8 mouse cellular contexts compared by ENCODE assay signal in the genomic region with DNA sequence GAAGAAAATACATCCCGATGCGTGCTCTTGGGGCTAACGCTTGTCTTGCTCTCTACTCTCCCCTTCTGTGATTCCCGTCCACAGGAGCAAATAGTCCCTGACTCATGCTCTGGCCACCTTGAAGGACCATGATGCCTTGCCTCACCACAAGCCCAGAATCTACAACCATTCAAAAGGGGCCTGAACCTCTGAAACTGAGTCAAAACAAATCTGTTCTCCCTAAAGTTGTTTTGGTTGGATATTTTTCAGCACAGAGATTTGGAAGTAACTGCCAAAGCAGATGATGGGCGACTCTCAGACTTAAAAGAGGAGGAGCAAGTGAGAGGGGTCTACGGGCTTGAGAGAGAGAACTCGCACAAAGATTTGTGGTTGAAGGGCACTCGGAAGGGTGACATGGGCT. TPM values are rescaled to one million over a fixed set of nuclear protein-coding genes. Genes with fewer than 3 reads are reported as not detected.
DNase-seq lines count a peak whose midpoint lies in the region; ATAC-seq and TF ChIP-seq lines count a peak whose summit lies in the region.

No protein-coding gene starts in this region.

- H3K79me2 ChIP-seq in liver, adult 2 months (ENCODE audit: control insufficient read depth, insufficient read depth, low read length) = peaks cover 9% of the 10 kb centered on the region; the same call in 1 of the 2 replicates

- no peak for ATAC-seq in kidney, embryonic 15.5 days (replicated peaks; ENCODE audit: low FRiP score)
- no peak; the same call in 1 of the 2 replicates for ATAC-seq in forebrain, embryonic 13.5 days
- no peak for ATAC-seq in CD4-positive, CD25-positive, alpha-beta regulatory T cell, adult 4 months

- no peaks in the 10 kb centered on the region for H3K9me3 ChIP-seq in kidney, embryonic 15.5 days (replicated peaks)
- no peaks in the 10 kb centered on the region for H3K9me3 ChIP-seq in forebrain, embryonic 13.5 days (replicated peaks)

- peaks cover 19% of the 10 kb centered on the region for H3K4me1 ChIP-seq in kidney, embryonic 15.5 days
- peaks cover 28% of the 10 kb centered on the region for H3K4me1 ChIP-seq in forebrain, embryonic 13.5 days
- peaks cover 3% of the 10 kb centered on the region; the same call in 1 of the 2 replicates for H3K4me1 ChIP-seq in liver, adult 2 months (ENCODE audit: control insufficient read depth, insufficient read depth, low read length)

- H3K4me2 ChIP-seq in kidney, embryonic 15.5 days = peak overlapping the region; percentile 86
- H3K4me2 ChIP-seq in forebrain, embryonic 13.5 days = peak overlapping the region; percentile 94

- no peak for TF ChIP-seq POLR2A in liver, adult 2 months (IDR thresholded peaks at IDR 0.05; ENCODE audit: extremely low read depth, insufficient read depth, low read length)

- peak overlapping the region; percentile 77 for H3K9ac ChIP-seq in kidney, embryonic 15.5 days
- H3K9ac ChIP-seq in forebrain, embryonic 13.5 days = peak overlapping the region; percentile 91
- peak overlapping the region; percentile 57 for H3K9ac ChIP-seq in liver, adult 2 months (ENCODE audit: low read depth, low read length)

- 22% methylated on average over 8 of the region's 8 CpGs for WGBS in kidney, embryonic 15.5 days
- 19% methylated on average over 8 of the region's 8 CpGs for WGBS in forebrain, embryonic 13.5 days
- 7% methylated on average over 8 of the region's 8 CpGs for WGBS in liver, adult 2 months

- peak overlapping the region; percentile 77 for H3K4me3 ChIP-seq in kidney, embryonic 15.5 days (replicated peaks)
- H3K4me3 ChIP-seq in forebrain, embryonic 13.5 days = peak overlapping the region; percentile 74
- peak overlapping the region; percentile 82 for H3K4me3 ChIP-seq in liver, adult 2 months (ENCODE audit: insufficient read depth, low read depth, low read length)

- no peak for TF ChIP-seq CTCF in liver, adult 2 months (IDR thresholded peaks at IDR 0.05; ENCODE audit: low read depth, low read length)

- peak overlapping the region; percentile 72 for H3K27ac ChIP-seq in kidney, embryonic 15.5 days
- 0 out of 2 replicates have a peak overlapping the region, but pooled peaks have one; percentile 44 for H3K27ac ChIP-seq in forebrain, embryonic 13.5 days
- H3K27ac ChIP-seq in liver, adult 2 months (replicated peaks; ENCODE audit: insufficient read depth, low read depth, low read length) = peak overlapping the region; percentile 39

- DNase-seq in kidney, postnatal 36 days = no peak
- DNase-seq in MN1 (ENCODE audit: low spot score) = peak; percentile 46
- DNase-seq in liver, adult 2 months (ENCODE audit: extremely low read depth, low read depth, low spot score) = no peak
- peak; percentile 31 for DNase-seq in yolk sac, embryonic 10.5 days (ENCODE audit: low spot score)
- DNase-seq in thymus, postnatal 14 days = no peak

- no peaks in the 10 kb centered on the region for H3K27me3 ChIP-seq in kidney, embryonic 15.5 days
- H3K27me3 ChIP-seq in forebrain, embryonic 13.5 days = no peaks in the 10 kb centered on the region
- no peaks in the 10 kb centered on the region for H3K27me3 ChIP-seq in liver, adult 2 months (ENCODE audit: control insufficient read depth, insufficient read depth, low read length)

- H3K36me3 ChIP-seq in kidney, embryonic 15.5 days = peaks cover 6% of the 10 kb centered on the region; the same call in 1 of the 2 replicates
- no peaks in the 10 kb centered on the region for H3K36me3 ChIP-seq in forebrain, embryonic 13.5 days (ENCODE audit: poor library complexity, severe bottlenecking)
- H3K36me3 ChIP-seq in liver, adult 2 months (ENCODE audit: control insufficient read depth, insufficient read depth, low read length) = peaks cover 2% of the 10 kb centered on the region; the same call in 1 of the 2 replicates

RNA-seq across cellular contexts. Expression of gene Acp1, which starts 0.5 kb away (rescaled TPM):
- 168 and 188 TPM in 2 replicates for polyA plus RNA-seq in kidney, embryonic 15.5 days (2015; fragmentation: Nextera tagmentation; extraction: Ambion mirVana)
- polyA plus RNA-seq in forebrain, embryonic 13.5 days (2015; fragmentation: Nextera tagmentation; extraction: Ambion mirVana) = 177 and 185 TPM in 2 replicates
- total RNA-seq in liver, adult 2 months (2014; rRNA removed) = 64.8 and 75.0 TPM in 2 replicates
- polyA plus RNA-seq in liver, adult 2 months (2012; rRNA removed) = 8.2 and 9.3 TPM in 2 replicates
- 100 to 1,000 TPM in 1 of 2 experiments, 10 to 100 TPM in 1; 86.1 to 104 TPM for polyA plus RNA-seq in CD4-positive, CD25-positive, alpha-beta regulatory T cell, adult 4 months (2017; shearing (Covaris generic))

RNA-seq across cellular contexts. Expression of gene Sh3yl1, which starts 0.6 kb away (rescaled TPM):
- 25.2 and 27.5 TPM in 2 replicates for polyA plus RNA-seq in kidney, embryonic 15.5 days (2015; fragmentation: Nextera tagmentation; extraction: Ambion mirVana)
- polyA plus RNA-seq in forebrain, embryonic 13.5 days (2015; fragmentation: Nextera tagmentation; extraction: Ambion mirVana) = 27.2 and 27.6 TPM in 2 replicates
- total RNA-seq in liver, adult 2 months (2014; rRNA removed) = 4.2 TPM in 2 replicates
- polyA plus RNA-seq in liver, adult 2 months (2012; rRNA removed) = 4.1 and 5.2 TPM in 2 replicates
- 1 to 10 TPM; 1.0 to 1.4 TPM for polyA plus RNA-seq in CD4-positive, CD25-positive, alpha-beta regulatory T cell, adult 4 months (2017; shearing (Covaris generic))

RNA-seq across cellular contexts. Expression of gene Alkal2, which starts 26.7 kb away (rescaled TPM):
- polyA plus RNA-seq in kidney, embryonic 15.5 days (2015; fragmentation: Nextera tagmentation; extraction: Ambion mirVana) = 0.12 and 0.55 TPM in 2 replicates
- 0.13 TPM in 1 of 2 replicates, not detected in the other for polyA plus RNA-seq in forebrain, embryonic 13.5 days (2015; fragmentation: Nextera tagmentation; extraction: Ambion mirVana)
- not detected in 2 replicates for total RNA-seq in liver, adult 2 months (2014; rRNA removed)
- polyA plus RNA-seq in liver, adult 2 months (2012; rRNA removed) = not detected in 2 replicates
- polyA plus RNA-seq in CD4-positive, CD25-positive, alpha-beta regulatory T cell, adult 4 months (2017; shearing (Covaris generic)) = not detected

Comparison
In these comparisons a context has a peak if more than half of its experiments do, and no peak if none do; other contexts are left out.
1. DNase-seq: peak in MN1 (single experiment) and yolk sac, embryonic 10.5 days (single experiment); none in kidney, postnatal 36 days (0 of 2), liver, adult 2 months (single experiment) and thymus, postnatal 14 days (single experiment).
2. Peak in every context shown above with its lines, with median percentiles within 50 percentile points of each other: H3K27ac ChIP-seq, H3K4me3 ChIP-seq and H3K9ac ChIP-seq.